Mouse (Mus musculus) left cerebral cortex, adult 2 months (tissue): ENCODE results near the gene Pcbp4. TPM values are rescaled to one million over a fixed set of nuclear protein-coding genes. Genes with fewer than 3 reads are reported as not detected.

Source experiments
- DNase-seq, 2 experiments: peaks; one replicate each; pipeline ENCODE4 v3.0.0; 2021 to 2022; ENCODE audit warnings: low spot score in 2 of 2, mixed read lengths in 1 of 2; ENCODE audit errors: extremely low spot score in 1 of 2
- H3K27ac ChIP-seq: fragments of 200-600 bp; 2 replicates; pipeline ENCODE4 v1.8.1; 2022
- H3K4me3 ChIP-seq: fragments of 200-600 bp; 2 replicates; pipeline ENCODE4 v1.8.1; 2022
- CTCF ChIP-seq: fragments of 200-600 bp; IDR thresholded peaks from 2 replicates; pipeline ENCODE4 v1.8.1; 2022; ENCODE audit warnings: antibody characterized with exemption, mild to moderate bottlenecking, moderate library complexity
- intact Hi-C: fragments of 180-260 bp; cut with DNase I; formaldehyde crosslinking; loops from one replicate; pipeline ENCODE4 v1.15.1; 2025
- total RNA-seq, 2 experiments: library from RNA; stranded (reverse); gene quantifications; 2 replicates each; pipeline ENCODE4 v1.2.3; 2021

Gene Pcbp4
- total RNA-seq, 2 experiments from 2014 or later = 202 to 207 TPM

DNA sequence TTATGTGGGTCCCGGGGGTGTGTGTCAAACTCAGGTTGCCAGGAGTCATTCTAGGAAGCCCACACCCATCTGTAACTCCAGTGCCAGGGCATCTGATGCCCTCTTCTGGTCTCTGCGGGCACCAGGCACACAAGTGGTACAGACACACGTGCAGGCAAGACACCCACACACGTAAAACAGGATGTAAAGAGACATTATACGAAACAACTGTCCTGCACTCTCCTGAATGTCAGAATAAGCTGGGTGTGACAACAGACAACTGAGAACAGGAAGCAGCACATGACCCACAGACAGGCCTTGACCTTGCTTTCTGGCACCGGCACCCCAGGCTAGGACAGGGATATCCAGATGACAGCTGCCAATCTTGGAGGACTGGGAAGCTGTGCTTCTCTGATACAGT lies 16.2 kb downstream of the Pcbp4 start:
- intact Hi-C loops = no loop called here
- Histone ChIP-seq H3K4me3 (no peak overlapping the region), H3K27ac (no peak overlapping the region)
- no peak for DNase-seq
- TF ChIP-seq CTCF = no peak

- H3K27ac ChIP-seq = no peak overlapping the region
- no peak for DNase-seq
- intact Hi-C loops = loop anchor here (5.0 kb wide), 1 partner anchor 102 kb away; the partner anchor contains the start of gene Dusp7
- no peak for TF ChIP-seq CTCF
- no peak overlapping the region for H3K4me3 ChIP-seq
Observed at GRCm38 (mm10) chr9:106469776-106470175, 16.7 kb downstream of the Pcbp4 start.

DNA sequence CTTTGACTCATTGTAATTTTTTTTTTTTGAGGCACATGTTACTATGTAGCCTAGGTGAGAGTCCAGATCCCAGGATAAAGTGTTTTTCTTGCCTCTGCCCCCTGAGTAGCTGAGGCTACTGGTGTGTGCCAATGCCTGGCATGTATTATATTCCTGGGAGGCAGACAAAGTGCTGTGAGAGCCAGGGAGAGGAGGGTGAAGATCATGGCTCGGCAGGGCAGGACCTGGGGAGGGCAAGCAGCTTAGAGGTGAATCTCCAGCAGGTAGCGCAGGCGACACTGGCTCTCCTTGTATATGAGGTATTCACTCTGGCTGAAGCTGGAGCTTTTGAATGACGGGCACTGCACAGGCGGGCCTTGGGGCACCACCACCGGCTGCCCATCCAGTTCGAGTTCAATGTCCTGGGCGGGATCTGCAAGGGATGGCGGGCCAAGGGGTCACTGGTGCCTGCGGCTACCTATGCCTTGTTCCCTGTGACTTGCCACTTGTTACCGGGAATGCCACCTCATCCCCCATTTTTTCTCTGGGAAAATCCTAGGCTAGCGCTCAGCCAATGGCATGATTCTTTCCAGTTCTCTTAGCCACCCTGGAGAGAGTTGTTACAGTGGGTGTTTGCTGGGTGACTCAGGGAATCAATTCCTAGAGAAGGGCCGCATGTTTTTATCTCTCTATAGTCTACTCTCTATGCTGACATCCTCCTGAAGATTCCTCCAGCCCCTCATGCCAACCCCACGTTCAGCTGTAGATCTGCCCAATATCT lies 18.1 kb downstream of the Pcbp4 start:
- TF ChIP-seq CTCF = no peak
- no peak for DNase-seq
- intact Hi-C loops = loop anchor here (5.0 kb wide), 1 partner anchor 104 kb away; the partner anchor contains the start of gene Dusp7
- H3K4me3 ChIP-seq = no peak overlapping the region
- peak overlapping the region; percentile 83 for H3K27ac ChIP-seq

- no peak overlapping the region for H3K4me3 ChIP-seq
- TF ChIP-seq CTCF = no peak
- H3K27ac ChIP-seq = peak overlapping the region; percentile 83
- DNase-seq = no peak
- intact Hi-C loops = loop anchor here (5.0 kb wide), 1 partner anchor 105 kb away; the partner anchor contains the start of gene Dusp7
Observed at GRCm38 (mm10) chr9:106471892-106472291, 18.8 kb downstream of the Pcbp4 start.

DNA sequence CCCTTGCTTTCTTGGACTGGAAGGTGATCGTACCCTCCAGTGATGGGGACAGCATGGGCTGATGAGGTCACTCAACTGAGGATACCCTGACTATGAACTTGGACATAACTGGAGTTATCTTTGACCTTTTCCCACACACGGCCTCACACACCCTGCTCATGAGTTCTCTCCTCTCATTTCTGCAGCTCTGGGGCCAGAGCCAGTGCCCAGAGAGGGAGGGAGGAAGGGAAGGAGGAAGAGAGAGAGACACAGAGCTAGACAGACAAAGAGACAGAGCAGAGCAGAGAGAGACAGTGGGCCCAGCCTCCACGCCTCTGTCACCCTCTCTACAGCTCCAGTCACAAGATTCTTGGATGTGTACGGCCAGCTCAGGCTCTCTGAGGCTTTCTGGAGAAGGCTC lies 19.2 kb downstream of the Pcbp4 start:
- no peak for DNase-seq

DNA sequence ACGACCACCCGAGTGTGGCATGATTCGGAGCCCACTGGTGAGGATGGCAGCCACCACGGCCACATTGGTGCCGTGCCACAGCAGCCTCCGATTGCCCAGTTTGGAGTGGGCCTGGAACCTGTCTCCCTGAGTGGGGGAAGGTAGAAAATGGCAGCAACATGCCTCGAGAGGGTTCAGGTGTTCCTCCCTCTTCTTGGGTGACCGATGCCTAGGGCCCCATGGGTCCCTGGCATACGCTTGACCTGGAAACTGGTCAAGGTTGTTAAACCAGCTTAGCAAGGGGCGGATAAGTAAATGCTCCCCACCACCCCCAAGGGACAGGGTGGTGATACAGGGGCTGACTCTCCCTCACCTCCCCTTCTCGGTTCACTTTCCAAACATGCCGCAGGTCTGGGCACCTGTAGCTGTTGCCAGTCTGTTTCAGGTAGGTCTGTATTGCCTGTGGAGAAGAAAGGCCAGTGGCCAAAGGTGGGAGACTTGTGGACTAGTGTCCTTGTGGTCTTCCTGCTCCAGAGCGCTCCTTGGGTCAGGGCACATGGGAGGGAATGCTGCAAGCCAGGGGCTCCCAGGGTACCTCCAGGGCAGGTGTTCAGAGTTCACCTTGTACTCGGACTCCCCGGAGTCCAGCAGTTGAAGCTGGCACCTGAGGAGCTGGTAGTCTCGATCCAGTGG lies 20.1 kb downstream of the Pcbp4 start:
- peak overlapping the region; percentile 83 for H3K27ac ChIP-seq
- intact Hi-C loops = loop anchor here (5.0 kb wide), 1 partner anchor 106 kb away; the partner anchor contains the start of gene Dusp7
- peak in 1 of 2 experiments; percentile 9 for DNase-seq
- TF ChIP-seq CTCF = no peak
- no peak overlapping the region for H3K4me3 ChIP-seq

More for the DNA sequence above, 19.2 kb downstream of the Pcbp4 start:
- intact Hi-C loops = loop anchor here (5.0 kb wide), 1 partner anchor 105 kb away; the partner anchor contains the start of gene Dusp7
- Histone ChIP-seq H3K4me3 (no peak overlapping the region), H3K27ac (peak overlapping the region; percentile 83)
- no peak for TF ChIP-seq CTCF

- DNase-seq = peak; percentile 9 to 13
- no peak for TF ChIP-seq CTCF
- Histone ChIP-seq H3K4me3 (no peak overlapping the region), H3K27ac (0 out of 2 replicates have a peak overlapping the region, but pooled peaks have one; percentile 2)
- intact Hi-C loops = loop anchor here (5.0 kb wide), 1 partner anchor 106 kb away; the partner anchor contains the start of gene Dusp7
Observed at GRCm38 (mm10) chr9:106473753-106474105, 20.6 kb downstream of the Pcbp4 start.

- intact Hi-C loops = loop anchor here (5.0 kb wide), 1 partner anchor 107 kb away; the partner anchor contains the start of gene Dusp7
- TF ChIP-seq CTCF = peak; percentile 67
- no peak overlapping the region for H3K27ac ChIP-seq
- peak; percentile 49 to 61 for DNase-seq
- no peak overlapping the region for H3K4me3 ChIP-seq
Observed at GRCm38 (mm10) chr9:106474456-106474855, 21.4 kb downstream of the Pcbp4 start.

- peak; percentile 7 to 8 for DNase-seq
- TF ChIP-seq CTCF = no peak
- intact Hi-C loops = no loop called here
- Histone ChIP-seq H3K4me3 (no peak overlapping the region), H3K27ac (no peak overlapping the region)
Observed at GRCm38 (mm10) chr9:106475046-106475445, 22.0 kb downstream of the Pcbp4 start.

- no peak for TF ChIP-seq CTCF
- intact Hi-C loops = loop anchor here (1.0 to 2.0 kb wide), 3 partner anchors 27 to 187 kb away; partner anchors contain the start of gene Rpl29
- Histone ChIP-seq H3K4me3 (peak within 1 kb of the TSS; percentile 28; the same call in 1 of the 2 replicates), H3K27ac (peak within 1 kb of the TSS; percentile 84)
- DNase-seq = peak; percentile 10 to 16
Observed at GRCm38 (mm10) chr9:106475663-106476001, 22.5 kb downstream of the Pcbp4 start, which contains the start of gene Rrp9. Rrp9 (plus strand) TSS chr9:106475963.

- intact Hi-C loops = loop anchor here (1.0 to 2.0 kb wide), 3 partner anchors 28 to 187 kb away; partner anchors contain the start of gene Rpl29
- no peak for TF ChIP-seq CTCF
- peak; percentile 29 to 31 for DNase-seq
- peak overlapping the region; percentile 84 for H3K27ac ChIP-seq
- peak overlapping the region; percentile 28; the same call in 1 of the 2 replicates for H3K4me3 ChIP-seq
Observed at GRCm38 (mm10) chr9:106476002-106476923, 23.2 kb downstream of the Pcbp4 start.
